Mouse (Mus musculus): ENCODE data around the gene Arfgap2. TPM values are rescaled to one million over a fixed set of nuclear protein-coding genes. Genes with fewer than 3 reads are reported as not detected.
"Not testable (repeated sequence)": the region's sequence is repeated elsewhere in the genome, so short reads cannot be mapped to it uniquely, and the experiment has no call there.

The Arfgap2 gene
- polyA plus RNA-seq, 1 experiment: 60.4 TPM

DNA sequence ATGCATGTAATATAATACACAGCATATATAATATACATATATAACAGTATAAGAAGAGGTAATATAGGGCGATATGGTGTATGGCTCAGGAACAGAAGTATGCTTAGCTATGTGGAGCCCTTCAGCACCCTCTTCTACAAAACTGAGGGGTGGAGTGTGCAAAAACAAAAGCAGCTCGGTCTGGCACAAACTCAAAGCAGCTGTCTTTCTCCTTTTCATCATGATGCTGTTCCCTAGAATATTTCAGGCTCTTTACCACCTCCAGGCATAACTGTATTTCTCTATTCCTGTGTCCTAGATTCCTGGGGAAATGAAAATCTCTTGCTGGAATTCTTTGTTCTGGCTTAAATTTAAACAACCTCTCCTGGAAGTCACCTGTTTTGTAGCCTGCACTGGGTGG is 35.0 kb upstream of the Arfgap2 start:
- TF ChIP-seq MAX (IDR thresholded peaks at IDR 0.05; ENCODE audit: low read depth) (no peak), TCF3 (IDR thresholded peaks at IDR 0.05; ENCODE audit: insufficient read length, low read depth) (no peak), POLR2AphosphoS2 (IDR thresholded peaks at IDR 0.05; ENCODE audit: insufficient read length, low read depth) (no peak), REST (IDR thresholded peaks at IDR 0.05; ENCODE audit: insufficient read depth, insufficient read length) (no peak), CEBPB (IDR thresholded peaks at IDR 0.05; ENCODE audit: insufficient read depth, poor library complexity, severe bottlenecking) (no peak), POLR2A (IDR thresholded peaks at IDR 0.05; ENCODE audit: insufficient read length, low read depth) (no peak), USF1 (IDR thresholded peaks at IDR 0.05; ENCODE audit: low read depth) (no peak), TCF12 (IDR thresholded peaks at IDR 0.05; ENCODE audit: insufficient read depth, poor library complexity, severe bottlenecking) (no peak), E2F4 (IDR thresholded peaks at IDR 0.05; ENCODE audit: insufficient read depth) (no peak), MYOD1 (IDR thresholded peaks at IDR 0.05; ENCODE audit: control insufficient read depth in 1 of 3, insufficient read length in 2 of 3, low read depth in 2 of 3) (no peak), SRF (IDR thresholded peaks at IDR 0.05; ENCODE audit: control insufficient read depth, insufficient read length, low read depth) (no peak), MYOG (IDR thresholded peaks at IDR 0.05; ENCODE audit: control insufficient read depth in 1 of 3, insufficient read depth in 1 of 3, insufficient read length in 2 of 3, low read depth in 2 of 3) (no peak)
- Histone ChIP-seq H3K27me3 (ENCODE audit: control insufficient read depth, insufficient read depth, insufficient read length) (no peaks in the 10 kb centered on the region), H3K4me2 (ENCODE audit: low read depth) (no peak overlapping the region), H3K4me3 (no peak overlapping the region), H3K36me3 (ENCODE audit: control insufficient read depth, insufficient read depth) (no peaks in the 10 kb centered on the region), H3K79me2 (ENCODE audit: control insufficient read depth, insufficient read depth) (no peaks in the 10 kb centered on the region), H3ac (ENCODE audit: control insufficient read depth, insufficient read length) (no peak overlapping the region)

- H3ac ChIP-seq (ENCODE audit: control insufficient read depth, insufficient read length): no peak within 1 kb of the TSS
- no peaks in the 10 kb centered on the region for H3K27me3 ChIP-seq (ENCODE audit: control insufficient read depth, insufficient read depth, insufficient read length)
- H3K4me2 ChIP-seq (ENCODE audit: low read depth): peak within 1 kb of the TSS; percentile 94
- TF ChIP-seq POLR2AphosphoS2 (IDR thresholded peaks at IDR 0.05; ENCODE audit: insufficient read length, low read depth) (peak; percentile 69), POLR2A (IDR thresholded peaks at IDR 0.05; ENCODE audit: insufficient read length, low read depth) (peak; percentile 73), TCF3 (IDR thresholded peaks at IDR 0.05; ENCODE audit: insufficient read length, low read depth) (no peak), MYOG (IDR thresholded peaks at IDR 0.05; ENCODE audit: control insufficient read depth in 1 of 3, insufficient read depth in 1 of 3, insufficient read length in 2 of 3, low read depth in 2 of 3) (no peak)
- no peaks in the 10 kb centered on the region for H3K36me3 ChIP-seq (ENCODE audit: control insufficient read depth, insufficient read depth)
- peak within 1 kb of the TSS; percentile 67 for H3K4me3 ChIP-seq
- H3K79me2 ChIP-seq (ENCODE audit: control insufficient read depth, insufficient read depth): no peaks in the 10 kb centered on the region
Observed at GRCm38 (mm10) chr2:91236601-91237510, 27.9 kb upstream of the Arfgap2 start, which contains the start of gene Ddb2. Gene Ddb2, minus strand, starts transcription at chr2:91236982.

- H3K4me2 ChIP-seq (ENCODE audit: low read depth): peak overlapping the region; percentile 94
- H3ac ChIP-seq (ENCODE audit: control insufficient read depth, insufficient read length); H3K79me2 ChIP-seq (ENCODE audit: control insufficient read depth, insufficient read depth); H3K36me3 ChIP-seq (ENCODE audit: control insufficient read depth, insufficient read depth); H3K27me3 ChIP-seq (ENCODE audit: control insufficient read depth, insufficient read depth, insufficient read length): not testable (repeated sequence)
- peak; percentile 42; the same call in 1 of the 2 replicates for TF ChIP-seq CEBPB (IDR thresholded peaks at IDR 0.05; ENCODE audit: insufficient read depth, poor library complexity, severe bottlenecking)
- H3K4me3 ChIP-seq: peak overlapping the region; percentile 67
Observed at GRCm38 (mm10) chr2:91237511-91238080, 27.2 kb upstream of the Arfgap2 start.

DNA sequence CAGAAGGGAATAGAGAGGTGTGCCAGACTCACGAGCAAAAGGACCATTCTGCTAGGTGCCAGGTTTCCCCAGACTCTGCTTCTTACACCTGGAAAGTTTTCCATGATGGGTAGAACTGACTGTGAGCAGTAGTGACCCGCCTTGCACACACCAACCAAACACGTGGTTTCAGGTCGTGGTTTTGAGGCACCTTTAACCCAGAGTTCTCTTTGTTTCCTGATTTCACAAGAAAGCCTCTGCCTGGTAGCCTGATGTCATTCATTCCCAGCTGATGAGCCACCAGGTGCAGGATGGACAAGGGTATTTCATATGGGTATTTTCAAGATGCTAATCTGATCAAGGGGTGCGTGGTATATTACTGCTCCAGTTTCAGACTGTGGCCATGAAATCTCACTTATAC is 22.2 kb upstream of the Arfgap2 start:
- Histone ChIP-seq H3K4me3 (no peak overlapping the region), H3ac (ENCODE audit: control insufficient read depth, insufficient read length) (no peak overlapping the region), H3K79me2 (ENCODE audit: control insufficient read depth, insufficient read depth) (no peaks in the 10 kb centered on the region), H3K4me2 (ENCODE audit: low read depth) (no peak overlapping the region), H3K27me3 (ENCODE audit: control insufficient read depth, insufficient read depth, insufficient read length) (no peaks in the 10 kb centered on the region), H3K36me3 (ENCODE audit: control insufficient read depth, insufficient read depth) (no peaks in the 10 kb centered on the region)
- TF ChIP-seq POLR2A (IDR thresholded peaks at IDR 0.05; ENCODE audit: insufficient read length, low read depth): no peak
- TF ChIP-seq SRF (IDR thresholded peaks at IDR 0.05; ENCODE audit: control insufficient read depth, insufficient read length, low read depth): no peak
- TF ChIP-seq USF1 (IDR thresholded peaks at IDR 0.05; ENCODE audit: low read depth): no peak
- no peak for TF ChIP-seq POLR2AphosphoS2 (IDR thresholded peaks at IDR 0.05; ENCODE audit: insufficient read length, low read depth)
- TF ChIP-seq MAX (IDR thresholded peaks at IDR 0.05; ENCODE audit: low read depth): no peak
- no peak for TF ChIP-seq E2F4 (IDR thresholded peaks at IDR 0.05; ENCODE audit: insufficient read depth)
- TF ChIP-seq REST (IDR thresholded peaks at IDR 0.05; ENCODE audit: insufficient read depth, insufficient read length): no peak
- TF ChIP-seq CEBPB (IDR thresholded peaks at IDR 0.05; ENCODE audit: insufficient read depth, poor library complexity, severe bottlenecking): no peak
- TF ChIP-seq MYOD1 (IDR thresholded peaks at IDR 0.05; ENCODE audit: control insufficient read depth in 1 of 3, insufficient read length in 2 of 3, low read depth in 2 of 3): no peak
- TF ChIP-seq TCF3 (IDR thresholded peaks at IDR 0.05; ENCODE audit: insufficient read length, low read depth): no peak
- TF ChIP-seq TCF12 (IDR thresholded peaks at IDR 0.05; ENCODE audit: insufficient read depth, poor library complexity, severe bottlenecking): no peak
- no peak for TF ChIP-seq MYOG (IDR thresholded peaks at IDR 0.05; ENCODE audit: control insufficient read depth in 1 of 3, insufficient read depth in 1 of 3, insufficient read length in 2 of 3, low read depth in 2 of 3)

DNA sequence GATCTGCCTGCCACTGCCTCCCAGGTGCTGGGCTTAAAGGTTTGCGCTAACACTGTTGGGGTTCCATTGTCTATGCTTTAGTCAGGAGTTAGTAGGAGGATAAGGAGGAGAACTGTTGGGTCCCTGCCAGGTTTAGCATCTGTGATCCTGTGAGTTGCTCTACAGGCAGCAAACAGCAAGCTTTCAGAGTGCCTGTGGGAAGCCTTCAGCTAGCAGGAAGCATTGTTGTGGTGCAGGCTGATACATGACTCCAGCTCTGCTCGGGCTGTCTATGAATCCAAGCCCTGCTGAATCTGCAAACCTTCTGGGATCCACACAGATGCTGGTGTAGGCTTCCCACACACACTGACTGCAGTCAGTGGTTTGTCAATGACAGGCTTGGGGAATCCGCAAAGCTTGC is 21.4 kb upstream of the Arfgap2 start:
- H3K27me3 ChIP-seq (ENCODE audit: control insufficient read depth, insufficient read depth, insufficient read length): no peaks in the 10 kb centered on the region
- H3K4me2 ChIP-seq (ENCODE audit: low read depth): peak overlapping the region; percentile 28
- TF ChIP-seq MAX (IDR thresholded peaks at IDR 0.05; ENCODE audit: low read depth) (no peak), REST (IDR thresholded peaks at IDR 0.05; ENCODE audit: insufficient read depth, insufficient read length) (no peak), TCF12 (IDR thresholded peaks at IDR 0.05; ENCODE audit: insufficient read depth, poor library complexity, severe bottlenecking) (no peak), MYOG (IDR thresholded peaks at IDR 0.05; ENCODE audit: control insufficient read depth in 1 of 3, insufficient read depth in 1 of 3, insufficient read length in 2 of 3, low read depth in 2 of 3) (peak in 1 of 3 experiments; percentile 54)
- no peak overlapping the region for H3K4me3 ChIP-seq
- no peak overlapping the region for H3ac ChIP-seq (ENCODE audit: control insufficient read depth, insufficient read length)
- no peaks in the 10 kb centered on the region for H3K79me2 ChIP-seq (ENCODE audit: control insufficient read depth, insufficient read depth)
- no peaks in the 10 kb centered on the region for H3K36me3 ChIP-seq (ENCODE audit: control insufficient read depth, insufficient read depth)
